Mouse (Mus musculus) fibroblast of lung, adult 2 months (primary cell): ENCODE measurements around the gene Gm572.
A peak's percentile ranks its signal among the peaks of the same experiment; 100 is the strongest.

Experiments
- DNase-seq: peaks from one replicate; pipeline ENCODE4 v3.0.0-alpha.2; 2011; ENCODE audit warnings: low read depth

Gm572 gene

DNA sequence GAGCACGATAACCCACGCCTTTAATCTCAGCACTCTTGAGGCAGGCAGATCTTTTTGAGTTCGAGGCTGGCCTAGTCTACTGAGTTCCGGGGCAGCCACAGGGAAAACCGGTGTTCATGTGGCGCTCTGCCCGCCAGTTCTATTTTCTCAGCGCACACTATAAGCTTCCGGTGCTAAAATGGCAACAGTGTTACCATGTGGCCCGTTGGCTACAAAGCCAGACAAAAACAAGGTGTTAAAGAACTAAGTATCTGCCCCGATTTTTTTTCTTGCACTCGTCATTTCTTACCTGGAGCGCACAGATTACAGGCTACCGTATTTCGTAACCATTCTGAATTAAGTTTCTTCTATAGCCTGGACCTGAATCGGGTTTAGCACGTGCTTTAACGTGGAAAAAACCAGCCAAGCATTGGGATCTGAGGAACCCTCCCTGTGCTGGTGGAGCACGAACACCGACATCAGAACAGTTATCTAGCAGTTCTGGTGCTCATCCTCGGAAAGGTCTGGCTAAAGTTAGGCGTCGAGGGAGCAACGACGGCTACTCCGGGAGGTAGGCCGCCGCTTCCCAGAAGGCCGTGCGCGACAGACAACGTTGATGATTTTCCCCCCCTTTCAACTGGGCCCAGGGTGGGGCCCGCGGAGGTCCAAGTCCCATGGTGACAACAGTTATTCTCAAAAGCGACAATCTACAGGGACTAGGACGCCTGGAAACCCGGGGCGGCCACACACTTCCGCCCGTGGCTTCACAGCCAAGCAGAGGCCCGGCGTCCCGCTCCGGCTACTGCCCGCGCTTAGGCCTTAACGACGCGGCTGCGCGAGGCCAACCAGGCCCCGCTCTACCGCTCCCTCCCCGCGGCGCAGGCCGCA is 17.1 kb upstream of the Gm572 start:
- no peak for DNase-seq

GRCm38 (mm10) chr4:148626623-148627185 is 16.4 kb upstream of the Gm572 start, which contains the start of gene Tardbp:
TSS of gene Tardbp (minus strand) at chr4:148627019.
- peak; percentile 80 for DNase-seq

DNA sequence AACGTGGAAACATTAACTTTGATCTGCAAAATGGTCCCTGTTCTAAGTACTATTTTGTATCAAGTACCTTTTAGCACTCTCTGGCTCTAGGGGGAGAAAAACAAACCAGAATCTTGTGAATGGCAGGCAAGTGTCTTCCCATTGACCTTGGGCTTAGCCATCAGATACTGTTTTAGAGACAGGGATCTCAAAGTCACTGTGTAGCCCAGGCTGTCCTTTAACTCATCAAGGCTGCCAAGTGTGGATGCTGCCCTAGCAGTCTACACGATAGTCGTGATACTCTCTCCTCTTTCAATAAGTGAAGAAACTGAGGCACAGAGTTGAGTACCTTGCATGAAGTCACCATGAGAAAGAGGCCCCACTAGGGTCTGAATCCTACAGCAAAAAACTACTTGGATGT is 15.9 kb upstream of the Gm572 start:
- no peak for DNase-seq

DNA sequence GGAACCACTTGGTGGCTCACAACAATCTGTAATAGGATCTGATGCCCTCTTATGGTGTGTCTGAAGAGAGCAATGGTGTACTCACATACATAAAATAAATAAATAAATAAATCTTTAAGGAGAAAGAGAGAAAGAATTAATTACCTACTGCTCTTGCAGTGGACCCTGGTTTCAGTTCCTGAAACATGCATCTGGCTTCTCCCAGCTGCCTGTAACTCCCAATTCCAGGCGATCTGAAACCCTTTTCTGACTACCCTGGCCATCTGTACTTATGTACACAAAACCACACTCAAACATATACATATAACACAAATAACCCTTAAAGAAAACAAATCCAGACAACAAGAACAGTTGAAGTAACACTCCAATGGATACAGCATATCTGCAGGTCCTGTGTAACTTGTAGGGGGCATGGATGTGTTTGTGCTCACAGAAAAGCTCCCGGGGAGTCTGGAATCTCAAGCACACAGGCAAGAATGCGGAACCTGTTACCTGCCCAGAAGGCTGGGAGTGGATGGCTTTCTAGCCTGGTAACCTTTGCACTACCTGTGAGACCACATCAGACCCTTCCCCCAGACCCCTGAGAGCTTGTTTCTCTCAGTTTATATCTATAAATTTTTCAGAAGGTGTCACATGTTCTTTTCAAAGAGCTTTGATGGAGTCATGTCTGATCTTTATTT is 11.0 kb upstream of the Gm572 start:
- DNase-seq, result no peak

- DNase-seq, result no peak
Observed at GRCm38 (mm10) chr4:148633395-148634061, 9.6 kb upstream of the Gm572 start.

- no peak for DNase-seq
Observed at GRCm38 (mm10) chr4:148635309-148635708, 7.8 kb upstream of the Gm572 start.

DNA sequence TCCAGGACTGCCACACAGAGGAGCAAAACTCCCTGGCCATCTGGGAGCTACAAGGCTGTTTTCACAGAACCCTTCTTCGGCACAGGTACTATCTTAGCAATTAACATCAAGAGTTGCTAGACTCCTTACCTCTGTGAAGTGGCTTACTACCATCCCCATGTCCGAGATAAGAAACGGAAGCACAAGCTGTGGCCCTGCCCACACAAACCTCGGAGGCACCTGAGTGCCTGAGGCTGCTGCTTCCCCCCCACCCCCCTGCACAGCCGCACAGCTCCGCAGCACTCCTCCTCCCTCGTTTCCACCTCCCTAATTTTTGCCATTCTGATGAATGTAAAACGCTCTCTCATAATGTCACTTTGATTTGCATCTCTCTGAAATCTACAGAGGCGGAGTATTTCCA is 4.8 kb upstream of the Gm572 start:
- DNase-seq, result no peak

DNA sequence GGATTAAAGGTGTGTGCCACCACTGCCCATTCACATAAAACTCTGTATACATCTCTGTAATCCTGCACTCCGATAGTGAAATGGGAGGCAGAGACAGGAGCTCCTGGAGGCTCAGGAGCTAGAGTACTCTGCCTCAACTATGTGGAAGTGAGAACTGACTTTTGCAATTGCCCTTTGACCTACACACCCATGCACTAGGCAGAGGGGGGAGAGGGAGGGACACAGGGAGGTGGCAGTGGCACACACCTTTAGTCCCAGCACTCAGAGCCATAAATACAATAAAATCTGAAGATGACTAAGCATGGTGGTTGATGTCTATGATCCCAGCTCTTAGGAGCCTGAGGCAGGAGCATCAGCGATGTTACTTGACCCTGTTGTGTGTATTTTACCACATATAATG is 3.7 kb upstream of the Gm572 start:
- no peak for DNase-seq

DNA sequence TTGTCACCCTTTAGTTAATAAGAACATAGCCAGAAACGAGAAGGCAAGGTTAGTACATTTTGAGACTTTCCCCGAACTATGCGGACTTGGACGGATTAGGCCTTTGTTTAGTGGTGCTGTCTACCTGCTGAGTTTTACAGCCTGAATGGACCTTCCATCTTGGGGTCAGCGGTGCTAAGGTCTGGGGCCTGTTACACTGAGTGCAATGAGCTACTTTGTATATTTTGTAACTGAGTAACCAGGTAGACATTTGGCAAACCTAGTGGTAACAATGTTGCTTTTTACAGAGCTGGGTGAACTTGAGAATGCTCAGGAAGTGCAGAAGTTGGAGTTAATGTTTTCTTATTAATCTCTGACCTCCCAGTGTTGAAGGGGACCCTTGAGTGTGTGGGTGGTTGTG is 2.0 kb upstream of the Gm572 start:
- DNase-seq, result no peak

DNA sequence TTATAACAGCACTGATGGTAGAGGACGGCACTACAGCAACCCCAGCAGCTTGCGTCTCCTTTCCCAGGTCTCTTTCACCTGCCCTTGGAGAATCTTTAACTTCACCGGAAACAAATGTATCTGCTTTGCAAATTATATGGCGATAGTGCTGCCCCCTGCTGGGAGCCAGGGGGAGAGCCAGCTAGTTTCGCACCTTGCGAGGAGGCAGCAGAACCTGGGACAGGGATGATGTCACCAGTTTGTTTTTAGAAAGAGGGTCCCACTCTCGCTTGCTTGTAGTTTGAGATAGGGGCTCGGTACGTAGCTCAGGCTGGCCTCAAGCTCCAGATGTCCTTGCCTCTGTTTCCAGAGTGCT is 1.0 kb downstream of the Gm572 start:
- peak; percentile 3 for DNase-seq

- DNase-seq, result no peak
Observed at GRCm38 (mm10) chr4:148644926-148645325, 1.8 kb downstream of the Gm572 start.

DNA sequence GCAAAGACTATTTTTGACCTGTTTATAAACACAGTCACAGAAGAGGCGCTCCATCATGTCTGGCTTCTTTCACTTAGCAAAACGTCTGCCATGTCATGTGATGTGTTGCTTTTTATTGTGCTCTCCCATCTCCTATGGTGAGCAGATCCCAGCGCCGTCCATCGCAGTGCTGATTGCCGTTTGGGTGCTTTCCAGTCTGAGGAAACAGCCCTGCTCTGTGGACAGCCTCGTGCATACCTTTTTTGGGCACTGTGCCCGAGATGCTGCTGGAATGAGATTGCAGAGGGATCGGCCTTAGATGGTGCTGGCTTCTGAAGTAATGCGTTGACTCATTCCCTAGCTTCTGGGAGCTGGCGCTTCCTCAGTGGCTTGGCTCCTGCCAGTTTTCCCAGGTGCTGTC is 3.5 kb downstream of the Gm572 start:
- peak; percentile 23 for DNase-seq

GRCm38 (mm10) chr4:148649309-148649708 is 6.2 kb downstream of the Gm572 start:
- no peak for DNase-seq

GRCm38 (mm10) chr4:148651045-148651444 is 7.9 kb downstream of the Gm572 start:
- DNase-seq, result no peak

- DNase-seq, result no peak
Observed at GRCm38 (mm10) chr4:148654701-148655398, 11.7 kb downstream of the Gm572 start.

DNA sequence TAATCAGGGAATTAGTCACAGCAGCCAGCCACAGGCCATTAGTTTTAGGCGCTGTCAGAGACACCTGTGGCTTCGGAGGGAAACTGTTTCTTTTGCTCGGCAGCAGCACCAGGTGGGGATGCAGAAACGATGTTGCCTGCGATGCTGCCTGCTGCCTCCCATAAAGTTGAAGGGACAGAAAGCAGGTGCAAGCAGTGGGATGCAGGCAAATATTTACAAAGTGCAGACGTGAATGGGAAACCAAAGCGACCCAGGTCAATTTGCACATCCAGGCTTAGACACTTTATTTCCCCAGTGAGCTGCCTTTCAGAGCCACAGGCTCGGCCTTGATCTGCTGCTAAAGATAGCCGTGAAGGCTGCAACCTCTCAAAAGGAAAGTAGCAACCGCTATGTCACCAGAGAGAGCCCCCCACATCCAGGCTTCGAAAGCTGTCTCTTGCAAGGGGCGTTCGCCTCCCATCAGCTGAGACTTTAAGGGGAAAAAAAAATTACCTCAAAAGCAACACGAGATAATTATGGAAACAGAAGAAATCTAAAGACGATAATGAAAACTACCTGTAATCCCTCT is 13.7 kb downstream of the Gm572 start:
- no peak for DNase-seq

DNA sequence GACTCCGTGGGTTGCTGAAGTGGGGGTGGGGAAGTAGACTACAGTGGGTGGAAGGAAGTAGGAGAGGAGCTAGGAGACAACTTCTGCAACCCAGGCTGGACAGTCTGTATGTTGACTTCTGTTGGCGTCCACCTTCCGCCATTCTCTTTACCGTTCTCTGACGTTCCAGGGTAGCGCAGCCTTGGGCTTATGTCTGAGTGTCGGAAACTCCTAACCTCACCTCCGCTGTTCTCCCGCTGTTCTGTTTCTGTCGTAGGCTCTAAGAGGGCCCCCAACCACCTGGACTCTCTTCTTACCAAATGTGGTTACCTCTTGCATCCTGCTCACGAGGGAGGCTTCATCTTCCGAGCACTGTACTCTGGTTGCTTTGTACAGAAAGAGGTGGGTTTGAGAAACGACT is 14.7 kb downstream of the Gm572 start:
- no peak for DNase-seq

DNA sequence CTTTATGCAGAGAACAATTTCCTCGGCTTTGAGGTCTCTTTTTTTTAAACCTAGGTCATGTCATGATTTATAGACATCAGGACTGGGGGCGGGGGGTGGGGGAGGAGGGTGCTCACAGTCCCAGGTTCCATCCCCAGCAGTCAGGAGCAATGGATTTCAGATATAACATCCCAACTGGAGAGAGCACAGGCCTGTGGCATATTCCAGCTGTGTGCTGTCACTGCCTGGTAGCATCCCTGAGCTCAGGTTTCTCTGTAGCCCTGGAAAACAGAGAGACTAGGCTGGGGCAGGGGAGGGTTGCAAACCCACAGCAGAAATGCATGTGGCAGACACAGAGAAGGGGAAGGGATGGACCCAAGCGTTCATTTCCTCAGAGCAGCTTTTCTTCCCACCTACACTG is 17.1 kb downstream of the Gm572 start:
- no peak for DNase-seq

DNA sequence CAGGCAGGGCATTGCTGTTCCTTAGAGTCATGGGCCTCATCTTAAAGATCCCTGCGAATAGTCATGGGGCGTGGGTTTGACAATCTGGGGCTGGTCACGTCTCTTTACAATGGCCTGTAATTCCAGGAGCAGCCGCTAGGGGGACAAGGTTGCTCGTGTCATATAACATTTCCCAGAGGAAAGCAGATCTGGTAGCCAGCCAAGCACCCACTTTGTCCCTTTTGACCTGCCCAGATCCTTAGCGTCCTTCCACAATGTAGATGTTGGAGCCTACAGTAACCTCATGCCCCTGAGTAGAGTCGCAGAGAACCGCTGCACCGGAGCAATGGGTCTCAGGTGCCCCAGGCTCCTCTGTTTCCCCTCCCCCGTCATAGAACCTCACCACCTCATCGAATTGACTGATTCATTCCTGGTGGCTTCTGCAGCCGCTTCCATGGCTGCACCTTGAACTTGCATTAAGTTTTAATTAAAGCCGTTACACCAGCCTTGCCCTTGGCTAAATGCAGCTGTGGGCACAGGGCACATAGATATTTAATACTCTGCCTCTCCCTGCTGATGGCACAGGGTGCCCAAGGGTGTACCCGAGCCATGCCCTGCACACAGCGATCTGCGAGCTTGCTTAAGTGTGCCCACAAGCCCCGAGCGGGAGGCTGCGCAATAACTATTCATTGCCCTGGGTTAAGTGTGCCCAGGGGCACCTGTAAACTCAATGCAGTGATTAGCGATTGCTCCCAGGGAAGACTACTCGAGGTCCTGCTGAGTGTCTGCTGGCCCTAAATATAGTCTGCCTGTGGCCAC is 19.2 kb downstream of the Gm572 start:
- DNase-seq, result no peak

GRCm38 (mm10) chr4:148663326-148663725 is 20.2 kb downstream of the Gm572 start:
- no peak for DNase-seq

DNA sequence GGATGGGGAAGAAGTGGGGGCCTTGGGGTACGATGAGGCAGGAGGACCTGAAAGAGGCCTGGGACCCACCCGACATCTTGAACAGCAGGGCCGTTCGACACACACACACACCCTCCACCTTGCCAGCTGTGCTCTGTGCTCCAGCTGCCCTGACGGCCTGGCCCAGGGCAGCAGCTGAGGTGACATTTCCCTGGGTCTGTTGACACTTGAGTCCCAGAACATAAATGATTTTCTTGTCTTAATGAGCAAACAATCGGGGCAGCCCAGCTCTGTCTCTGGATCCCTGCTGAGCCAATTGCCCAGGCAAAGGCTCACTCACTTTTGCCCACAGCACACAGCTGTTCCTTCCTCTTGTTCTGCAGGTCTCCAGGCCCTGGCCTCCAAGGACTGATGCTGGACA is 20.9 kb downstream of the Gm572 start:
- DNase-seq, result no peak
